Mouse (Mus musculus) heart, embryonic 11.5 days (tissue): ENCODE measurements around the gene Klrb1. TPM values are rescaled to one million over a fixed set of nuclear protein-coding genes. Genes with fewer than 3 reads are reported as not detected.
"Not testable (repeated sequence)": the region's sequence is repeated elsewhere in the genome, so short reads cannot be mapped to it uniquely, and the experiment has no call there.

ENCODE experiments used
- ATAC-seq: fragments of 200-750 bp; cut with Nextera tagmentation; replicated peaks from 2 replicates; pipeline ENCODE4 v1.8.0; 2017; ENCODE audit warnings: moderate library complexity; ENCODE audit not compliant: insufficient number of reproducible peaks, low FRiP score, low TSS enrichment
- H3K27ac ChIP-seq: fragments of 300-500 bp; sonication (generic); 2 replicates; pipeline ENCODE4 v1.5.1; 2014; ENCODE audit warnings: mild to moderate bottlenecking, low read depth, low read length
- H3K27me3 ChIP-seq: fragments of 300-500 bp; sonication (generic); 2 replicates; pipeline ENCODE4 v1.6.1; 2014; ENCODE audit warnings: mild to moderate bottlenecking, low read length, mixed read lengths; ENCODE audit not compliant: control insufficient read depth, insufficient read depth
- H3K36me3 ChIP-seq: fragments of 300-500 bp; sonication (generic); 2 replicates; pipeline ENCODE4 v1.6.1; 2014; ENCODE audit warnings: mild to moderate bottlenecking, low read length, moderate library complexity, mixed read lengths; ENCODE audit not compliant: control insufficient read depth, insufficient read depth
- H3K4me1 ChIP-seq: fragments of 300-500 bp; sonication (generic); 2 replicates; pipeline ENCODE4 v1.6.1; 2014; ENCODE audit warnings: low read length; ENCODE audit not compliant: control insufficient read depth, insufficient read depth
- H3K4me2 ChIP-seq: fragments of 300-500 bp; sonication (generic); 2 replicates; pipeline ENCODE4 v1.6.1; 2014; ENCODE audit warnings: mild to moderate bottlenecking, moderate library complexity
- H3K4me3 ChIP-seq: fragments of 300-500 bp; sonication (generic); 2 replicates; pipeline ENCODE4 v1.5.1; 2014; ENCODE audit warnings: low read depth, low read length
- H3K9ac ChIP-seq: fragments of 300-500 bp; sonication (generic); 2 replicates; pipeline ENCODE4 v1.6.1; 2014; ENCODE audit warnings: mild to moderate bottlenecking, low read depth, low read length, moderate library complexity
- H3K9me3 ChIP-seq: fragments of 300-500 bp; sonication (generic); replicated peaks from 2 replicates; pipeline ENCODE4 v1.6.1; 2016; ENCODE audit warnings: low read length; ENCODE audit not compliant: control insufficient read depth
- WGBS: fragments of 180-500 bp; shearing (Covaris S2); extraction: QIAGEN DNeasy Blood & Tissue Kit; methylation state at CpG from one replicate; pipeline ENCODE4 v1.1.7; 2014; ENCODE audit not compliant: insufficient replicate concordance; 5-methylcytosine and 5-hydroxymethylcytosine counted together
- polyA plus RNA-seq: library from polyadenylated mRNA; unstranded; fragments of >200 nt; fragmentation: Nextera tagmentation; extraction: Ambion mirVana; gene quantifications from 2 replicates; pipeline ENCODE4 v1.2.1, GENCODE M21; 2014

Klrb1 gene
- polyA plus RNA-seq, 1 experiment from 2014 or later, result not detected

- peak; percentile 82 for ATAC-seq
- not testable (repeated sequence) for H3K27ac ChIP-seq, H3K36me3 ChIP-seq, H3K9ac ChIP-seq, H3K4me1 ChIP-seq, H3K9me3 ChIP-seq, H3K27me3 ChIP-seq
- 42% methylated on average over 7 of the region's 8 CpGs for WGBS
- H3K4me3 ChIP-seq, result peak overlapping the region; percentile 4; the same call in 1 of the 2 replicates
- peak overlapping the region; percentile 29 for H3K4me2 ChIP-seq
Observed at GRCm38 (mm10) chr6:128753610-128754224, 30.9 kb upstream of the Klrb1 start.

GRCm38 (mm10) chr6:128747006-128747405 is 24.1 kb upstream of the Klrb1 start:
- H3K36me3 ChIP-seq, H3K4me1 ChIP-seq, H3K27ac ChIP-seq, H3K9me3 ChIP-seq, H3K4me3 ChIP-seq, ATAC-seq, H3K4me2 ChIP-seq, H3K27me3 ChIP-seq, H3K9ac ChIP-seq: not testable (repeated sequence)
- 76% methylated on average over 6 of the region's 6 CpGs for WGBS

GRCm38 (mm10) chr6:128737445-128737844 is 14.6 kb upstream of the Klrb1 start:
- Histone ChIP-seq H3K4me2 (no peak overlapping the region), H3K9ac (no peak overlapping the region), H3K27ac (no peak overlapping the region), H3K4me1 (no peaks in the 10 kb centered on the region), H3K36me3 (no peaks in the 10 kb centered on the region), H3K4me3 (no peak overlapping the region), H3K27me3 (no peaks in the 10 kb centered on the region), H3K9me3 (no peaks in the 10 kb centered on the region)
- ATAC-seq, result no peak
- 80% methylated on average over 7 of the region's 7 CpGs for WGBS

- Histone ChIP-seq H3K9ac (no peak overlapping the region), H3K9me3 (no peaks in the 10 kb centered on the region), H3K27me3 (no peaks in the 10 kb centered on the region), H3K4me1 (no peaks in the 10 kb centered on the region), H3K27ac (no peak overlapping the region), H3K4me2 (no peak overlapping the region), H3K4me3 (no peak overlapping the region), H3K36me3 (no peaks in the 10 kb centered on the region)
- no peak for ATAC-seq
Observed at GRCm38 (mm10) chr6:128736100-128736499, 13.2 kb upstream of the Klrb1 start.

- Histone ChIP-seq H3K9ac (no peak overlapping the region), H3K9me3 (no peaks in the 10 kb centered on the region), H3K27ac (no peak overlapping the region), H3K4me1 (no peaks in the 10 kb centered on the region), H3K36me3 (no peaks in the 10 kb centered on the region), H3K27me3 (no peaks in the 10 kb centered on the region), H3K4me2 (no peak overlapping the region), H3K4me3 (no peak overlapping the region)
- ATAC-seq, result no peak
Observed at GRCm38 (mm10) chr6:128734896-128735295, 12.0 kb upstream of the Klrb1 start.

- WGBS, result 53% methylated on average over 5 of the region's 5 CpGs
- Histone ChIP-seq H3K36me3 (no peaks in the 10 kb centered on the region), H3K4me1 (no peaks in the 10 kb centered on the region), H3K4me3 (no peak overlapping the region), H3K27me3 (no peaks in the 10 kb centered on the region), H3K4me2 (no peak overlapping the region), H3K9ac (no peak overlapping the region), H3K27ac (no peak overlapping the region), H3K9me3 (no peaks in the 10 kb centered on the region)
- no peak for ATAC-seq
Observed at GRCm38 (mm10) chr6:128733908-128734679, 11.2 kb upstream of the Klrb1 start.

GRCm38 (mm10) chr6:128732032-128732431 is 9.2 kb upstream of the Klrb1 start:
- no peaks in the 10 kb centered on the region for H3K27me3 ChIP-seq
- no peak overlapping the region for H3K9ac ChIP-seq
- no peak overlapping the region for H3K27ac ChIP-seq
- 77% methylated on average over 3 of the region's 3 CpGs for WGBS
- no peaks in the 10 kb centered on the region for H3K36me3 ChIP-seq
- H3K9me3 ChIP-seq, result no peaks in the 10 kb centered on the region
- no peak for ATAC-seq
- H3K4me1 ChIP-seq, result no peaks in the 10 kb centered on the region
- no peak overlapping the region for H3K4me2 ChIP-seq
- no peak overlapping the region for H3K4me3 ChIP-seq

- ATAC-seq, result no peak
- WGBS, result 76% methylated on average over 3 of the region's 3 CpGs
- no peak overlapping the region for H3K4me2 ChIP-seq
Observed at GRCm38 (mm10) chr6:128701691-128702090, 21.2 kb downstream of the Klrb1 start.

GRCm38 (mm10) chr6:128679574-128679973 is 43.3 kb downstream of the Klrb1 start:
- Histone ChIP-seq H3K9me3 (no peaks in the 10 kb centered on the region), H3K27ac (no peak overlapping the region), H3K27me3 (no peaks in the 10 kb centered on the region), H3K4me2 (no peak overlapping the region), H3K36me3 (no peaks in the 10 kb centered on the region), H3K4me3 (no peak overlapping the region), H3K4me1 (no peaks in the 10 kb centered on the region), H3K9ac (no peak overlapping the region)
- no peak for ATAC-seq

More at GRCm38 (mm10) chr6:128701691-128702090, 21.2 kb downstream of the Klrb1 start:
- no peaks in the 10 kb centered on the region for H3K27me3 ChIP-seq
- H3K9ac ChIP-seq, result no peak overlapping the region
- no peaks in the 10 kb centered on the region for H3K4me1 ChIP-seq
- H3K9me3 ChIP-seq, result no peaks in the 10 kb centered on the region
- no peak overlapping the region for H3K4me3 ChIP-seq
- no peaks in the 10 kb centered on the region for H3K36me3 ChIP-seq
- no peak overlapping the region for H3K27ac ChIP-seq
